Mouse (Mus musculus): ENCODE data around the gene Chd3. TPM values are rescaled to one million over a fixed set of nuclear protein-coding genes. Genes with fewer than 3 reads are reported as not detected.

The Chd3 gene
- polyA plus RNA-seq, 2 experiments = 97.8 to 425 TPM

- Histone ChIP-seq H3K27ac (replicated peaks; ENCODE audit: low read depth, low read length) (peak overlapping the region; percentile 100), H3K4me2 (replicated peaks; ENCODE audit: low read depth, low read length, severe bottlenecking) (peak overlapping the region; percentile 94), H3K4me1 (ENCODE audit: control insufficient read depth, insufficient read depth, low read length) (peaks cover 31% of the 10 kb centered on the region), H3K36me3 (ENCODE audit: control insufficient read depth, insufficient read depth, low read length) (peaks cover 20% of the 10 kb centered on the region), H3K9ac (ENCODE audit: low read depth, low read length, severe bottlenecking) (peak overlapping the region; percentile 100), H3K27me3 (ENCODE audit: control insufficient read depth, insufficient read depth, low read length) (no peaks in the 10 kb centered on the region), H3K9me3 (ENCODE audit: control insufficient read depth, low read length) (no peaks in the 10 kb centered on the region), H3K4me3 (replicated peaks; ENCODE audit: low read length) (peak overlapping the region; percentile 94)
- DNase-seq (ENCODE audit: low spot score) = peak; percentile 38
- ATAC-seq (ENCODE audit: low FRiP score, low read depth) = no peak
- WGBS = 16% methylated on average over 2 of the region's 2 CpGs
- TF ChIP-seq POLR2A (IDR thresholded peaks at IDR 0.05; ENCODE audit: borderline replicate concordance, extremely low read depth, insufficient read depth, insufficient read length) = no peak
These were observed 997 bp upstream of the Chd3 start for GRCm38 (mm10) chr11:69369990-69370816.

GRCm38 (mm10) chr11:69368356-69369214, 621 bp downstream of the Chd3 start:
- DNase-seq (ENCODE audit: low spot score) (peak; percentile 29), ATAC-seq (ENCODE audit: low FRiP score, low read depth) (no peak)
- Histone ChIP-seq H3K4me3 (replicated peaks; ENCODE audit: low read length) (peak overlapping the region; percentile 94), H3K27me3 (ENCODE audit: control insufficient read depth, insufficient read depth, low read length) (no peaks in the 10 kb centered on the region), H3K9ac (ENCODE audit: low read depth, low read length, severe bottlenecking) (peak overlapping the region; percentile 100), H3K27ac (replicated peaks; ENCODE audit: low read depth, low read length) (peak overlapping the region; percentile 100), H3K36me3 (ENCODE audit: control insufficient read depth, insufficient read depth, low read length) (peaks cover 17% of the 10 kb centered on the region), H3K9me3 (ENCODE audit: control insufficient read depth, low read length) (no peaks in the 10 kb centered on the region), H3K4me2 (replicated peaks; ENCODE audit: low read depth, low read length, severe bottlenecking) (peak overlapping the region; percentile 94), H3K4me1 (ENCODE audit: control insufficient read depth, insufficient read depth, low read length) (peaks cover 47% of the 10 kb centered on the region)
- under 1% methylated on average over 51 of the region's 106 CpGs for WGBS
- no peak for TF ChIP-seq POLR2A (IDR thresholded peaks at IDR 0.05; ENCODE audit: borderline replicate concordance, extremely low read depth, insufficient read depth, insufficient read length)

GRCm38 (mm10) chr11:69367616-69368355, 1.4 kb downstream of the Chd3 start:
- H3K27ac ChIP-seq (replicated peaks; ENCODE audit: low read depth, low read length) = peak overlapping the region; percentile 100
- H3K4me2 ChIP-seq (replicated peaks; ENCODE audit: low read depth, low read length, severe bottlenecking) = peak overlapping the region; percentile 94
- TF ChIP-seq POLR2A (IDR thresholded peaks at IDR 0.05; ENCODE audit: borderline replicate concordance, extremely low read depth, insufficient read depth, insufficient read length) = no peak
- no peaks in the 10 kb centered on the region for H3K27me3 ChIP-seq (ENCODE audit: control insufficient read depth, insufficient read depth, low read length)
- peak; percentile 41 for DNase-seq (ENCODE audit: low spot score)
- H3K36me3 ChIP-seq (ENCODE audit: control insufficient read depth, insufficient read depth, low read length) = peaks cover 17% of the 10 kb centered on the region
- no peaks in the 10 kb centered on the region for H3K9me3 ChIP-seq (ENCODE audit: control insufficient read depth, low read length)
- H3K4me3 ChIP-seq (replicated peaks; ENCODE audit: low read length) = peak overlapping the region; percentile 94
- ATAC-seq (ENCODE audit: low FRiP score, low read depth) = no peak
- peaks cover 48% of the 10 kb centered on the region for H3K4me1 ChIP-seq (ENCODE audit: control insufficient read depth, insufficient read depth, low read length)
- 2% methylated on average over 22 of the region's 22 CpGs for WGBS
- peak overlapping the region; percentile 100 for H3K9ac ChIP-seq (ENCODE audit: low read depth, low read length, severe bottlenecking)

GRCm38 (mm10) chr11:69366855-69367615, 2.2 kb downstream of the Chd3 start:
- peak overlapping the region; percentile 94 for H3K4me3 ChIP-seq (replicated peaks; ENCODE audit: low read length)
- H3K27me3 ChIP-seq (ENCODE audit: control insufficient read depth, insufficient read depth, low read length) = no peaks in the 10 kb centered on the region
- no peak for TF ChIP-seq POLR2A (IDR thresholded peaks at IDR 0.05; ENCODE audit: borderline replicate concordance, extremely low read depth, insufficient read depth, insufficient read length)
- peaks cover 46% of the 10 kb centered on the region for H3K4me1 ChIP-seq (ENCODE audit: control insufficient read depth, insufficient read depth, low read length)
- DNase-seq (ENCODE audit: low spot score) = peak; percentile 33
- peak overlapping the region; percentile 100 for H3K27ac ChIP-seq (replicated peaks; ENCODE audit: low read depth, low read length)
- peak overlapping the region; percentile 100 for H3K9ac ChIP-seq (ENCODE audit: low read depth, low read length, severe bottlenecking)
- under 1% methylated on average over 22 of the region's 22 CpGs for WGBS
- H3K9me3 ChIP-seq (ENCODE audit: control insufficient read depth, low read length) = no peaks in the 10 kb centered on the region
- H3K36me3 ChIP-seq (ENCODE audit: control insufficient read depth, insufficient read depth, low read length) = peaks cover 25% of the 10 kb centered on the region
- H3K4me2 ChIP-seq (replicated peaks; ENCODE audit: low read depth, low read length, severe bottlenecking) = peak overlapping the region; percentile 94
- ATAC-seq (ENCODE audit: low FRiP score, low read depth) = no peak
